Mouse (Mus musculus): Measurements from ENCODE around the gene 5730596B20Rik. TPM values are rescaled to one million over a fixed set of nuclear protein-coding genes. Genes with fewer than 3 reads are reported as not detected.

5730596B20Rik gene
- polyA plus RNA-seq, 1 experiment from 2014 or later: 0.61 TPM

- WGBS: 44% methylated on average over 28 of the region's 28 CpGs
- peak overlapping the region; percentile 63 for H3K4me2 ChIP-seq (replicated peaks; ENCODE audit: low read depth)
- H3K4me1 ChIP-seq (replicated peaks; ENCODE audit: control insufficient read depth, insufficient read depth, low read length): no peaks in the 10 kb centered on the region
- H3K9me3 ChIP-seq (ENCODE audit: control insufficient read depth): no peaks in the 10 kb centered on the region
- no peak for TF ChIP-seq CTCF (IDR thresholded peaks at IDR 0.05; ENCODE audit: low read depth)
- no peaks in the 10 kb centered on the region; the same call in 1 of the 2 replicates for H3K36me3 ChIP-seq (ENCODE audit: control insufficient read depth, insufficient read depth)
- H3K27me3 ChIP-seq (replicated peaks; ENCODE audit: control insufficient read depth, insufficient read depth, low read length): peaks cover 24% of the 10 kb centered on the region
- H3K4me3 ChIP-seq (ENCODE audit: low read depth, low read length): peak overlapping the region; percentile 47
- peak overlapping the region; percentile 73 for H3K27ac ChIP-seq (ENCODE audit: low read depth, low read length)
- no peak for ATAC-seq
- peak overlapping the region; percentile 71 for H3K9ac ChIP-seq (ENCODE audit: low read depth, low read length)
Observed at GRCm38 (mm10) chr6:52165441-52166370, 11.6 kb upstream of the 5730596B20Rik start.

GRCm38 (mm10) chr6:52166431-52167077, 10.7 kb upstream of the 5730596B20Rik start:
- no peak for ATAC-seq
- H3K4me2 ChIP-seq (replicated peaks; ENCODE audit: low read depth): peak overlapping the region; percentile 63
- 62% methylated on average over 4 of the region's 4 CpGs for whole genome bisulfite sequencing
- H3K9me3 ChIP-seq (ENCODE audit: control insufficient read depth): no peaks in the 10 kb centered on the region
- H3K27ac ChIP-seq (ENCODE audit: low read depth, low read length): peak overlapping the region; percentile 17; the same call in 1 of the 2 replicates
- peak overlapping the region; percentile 47 for H3K4me3 ChIP-seq (ENCODE audit: low read depth, low read length)
- TF ChIP-seq CTCF (IDR thresholded peaks at IDR 0.05; ENCODE audit: low read depth): no peak
- no peaks in the 10 kb centered on the region; the same call in 1 of the 2 replicates for H3K36me3 ChIP-seq (ENCODE audit: control insufficient read depth, insufficient read depth)
- H3K9ac ChIP-seq (ENCODE audit: low read depth, low read length): 0 out of 2 replicates have a peak overlapping the region, but pooled peaks have one; percentile 0
- peaks cover 24% of the 10 kb centered on the region for H3K27me3 ChIP-seq (replicated peaks; ENCODE audit: control insufficient read depth, insufficient read depth, low read length)
- H3K4me1 ChIP-seq (replicated peaks; ENCODE audit: control insufficient read depth, insufficient read depth, low read length): no peaks in the 10 kb centered on the region

- Histone ChIP-seq H3K36me3 (ENCODE audit: control insufficient read depth, insufficient read depth) (no peaks in the 10 kb centered on the region; the same call in 1 of the 2 replicates), H3K4me1 (replicated peaks; ENCODE audit: control insufficient read depth, insufficient read depth, low read length) (no peaks in the 10 kb centered on the region), H3K4me2 (replicated peaks; ENCODE audit: low read depth) (peak overlapping the region; percentile 63), H3K9ac (ENCODE audit: low read depth, low read length) (peak overlapping the region; percentile 0; the same call in 1 of the 2 replicates), H3K9me3 (ENCODE audit: control insufficient read depth) (no peaks in the 10 kb centered on the region), H3K27me3 (replicated peaks; ENCODE audit: control insufficient read depth, insufficient read depth, low read length) (peaks cover 29% of the 10 kb centered on the region), H3K4me3 (ENCODE audit: low read depth, low read length) (peak overlapping the region; percentile 47; the same call in 1 of the 2 replicates), H3K27ac (ENCODE audit: low read depth, low read length) (peak overlapping the region; percentile 62)
- 65% methylated on average over 1 of the region's 1 CpGs for WGBS
- no peak for ATAC-seq
- TF ChIP-seq CTCF (IDR thresholded peaks at IDR 0.05; ENCODE audit: low read depth): no peak
Observed at GRCm38 (mm10) chr6:52167176-52167575, 10.1 kb upstream of the 5730596B20Rik start.

GRCm38 (mm10) chr6:52167736-52168161, 9.5 kb upstream of the 5730596B20Rik start:
- ATAC-seq: no peak
- peaks cover 33% of the 10 kb centered on the region for H3K27me3 ChIP-seq (replicated peaks; ENCODE audit: control insufficient read depth, insufficient read depth, low read length)
- 65% methylated on average over 14 of the region's 14 CpGs for WGBS
- no peaks in the 10 kb centered on the region; the same call in 1 of the 2 replicates for H3K36me3 ChIP-seq (ENCODE audit: control insufficient read depth, insufficient read depth)
- no peak for TF ChIP-seq CTCF (IDR thresholded peaks at IDR 0.05; ENCODE audit: low read depth)
- H3K4me3 ChIP-seq (ENCODE audit: low read depth, low read length): peak overlapping the region; percentile 19
- H3K4me2 ChIP-seq (replicated peaks; ENCODE audit: low read depth): peak overlapping the region; percentile 63
- H3K4me1 ChIP-seq (replicated peaks; ENCODE audit: control insufficient read depth, insufficient read depth, low read length): no peaks in the 10 kb centered on the region
- H3K9me3 ChIP-seq (ENCODE audit: control insufficient read depth): no peaks in the 10 kb centered on the region
- peak overlapping the region; percentile 0; the same call in 1 of the 2 replicates for H3K9ac ChIP-seq (ENCODE audit: low read depth, low read length)
- peak overlapping the region; percentile 62 for H3K27ac ChIP-seq (ENCODE audit: low read depth, low read length)

- no peak for TF ChIP-seq CTCF (IDR thresholded peaks at IDR 0.05; ENCODE audit: low read depth)
- Histone ChIP-seq H3K36me3 (ENCODE audit: control insufficient read depth, insufficient read depth) (no peaks in the 10 kb centered on the region; the same call in 1 of the 2 replicates), H3K27me3 (replicated peaks; ENCODE audit: control insufficient read depth, insufficient read depth, low read length) (peaks cover 26% of the 10 kb centered on the region), H3K4me3 (ENCODE audit: low read depth, low read length) (peak overlapping the region; percentile 19), H3K4me2 (replicated peaks; ENCODE audit: low read depth) (peak overlapping the region; percentile 63), H3K4me1 (replicated peaks; ENCODE audit: control insufficient read depth, insufficient read depth, low read length) (no peaks in the 10 kb centered on the region), H3K9me3 (ENCODE audit: control insufficient read depth) (no peaks in the 10 kb centered on the region), H3K27ac (ENCODE audit: low read depth, low read length) (peak overlapping the region; percentile 62; the same call in 1 of the 2 replicates), H3K9ac (ENCODE audit: low read depth, low read length) (peak overlapping the region; percentile 38)
- ATAC-seq: no peak
- 51% methylated on average over 42 of the region's 42 CpGs for WGBS
Observed at GRCm38 (mm10) chr6:52168191-52169055, 8.9 kb upstream of the 5730596B20Rik start.

Data from intestine, postnatal 0 days (tissue).